Mouse (Mus musculus): ENCODE measurements around the gene Calhm2. TPM values are rescaled to one million over a fixed set of nuclear protein-coding genes. Genes with fewer than 3 reads are reported as not detected.
A peak's percentile ranks its signal among the peaks of the same experiment; 100 is the strongest.

Gene Calhm2
- polyA plus RNA-seq, 1 experiment = 1.4 TPM

GRCm38 (mm10) chr19:47180011-47180410, 41.9 kb upstream of the Calhm2 start:
- no peak for TF ChIP-seq POLR2A (IDR thresholded peaks at IDR 0.05; ENCODE audit: insufficient read length, low read depth)
- no peak for TF ChIP-seq TCF3 (IDR thresholded peaks at IDR 0.05; ENCODE audit: insufficient read length, low read depth)
- no peak for TF ChIP-seq MAX (IDR thresholded peaks at IDR 0.05; ENCODE audit: low read depth)
- TF ChIP-seq REST (IDR thresholded peaks at IDR 0.05; ENCODE audit: insufficient read depth, insufficient read length) = no peak
- TF ChIP-seq SRF (IDR thresholded peaks at IDR 0.05; ENCODE audit: control insufficient read depth, insufficient read length, low read depth) = no peak
- no peak for TF ChIP-seq TCF12 (IDR thresholded peaks at IDR 0.05; ENCODE audit: insufficient read depth, poor library complexity, severe bottlenecking)
- TF ChIP-seq E2F4 (IDR thresholded peaks at IDR 0.05; ENCODE audit: insufficient read depth) = no peak
- no peak for TF ChIP-seq MYOG (IDR thresholded peaks at IDR 0.05; ENCODE audit: control insufficient read depth in 1 of 3, insufficient read depth in 1 of 3, insufficient read length in 2 of 3, low read depth in 2 of 3)
- no peak for TF ChIP-seq MYOD1 (IDR thresholded peaks at IDR 0.05; ENCODE audit: control insufficient read depth in 1 of 3, insufficient read length in 2 of 3, low read depth in 2 of 3)
- TF ChIP-seq CEBPB (IDR thresholded peaks at IDR 0.05; ENCODE audit: insufficient read depth, poor library complexity, severe bottlenecking) = no peak
- TF ChIP-seq USF1 (IDR thresholded peaks at IDR 0.05; ENCODE audit: low read depth) = no peak
- TF ChIP-seq POLR2AphosphoS2 (IDR thresholded peaks at IDR 0.05; ENCODE audit: insufficient read length, low read depth) = no peak
- Histone ChIP-seq H3ac (ENCODE audit: control insufficient read depth, insufficient read length) (peak overlapping the region; percentile 10), H3K4me3 (peak overlapping the region; percentile 19), H3K27me3 (ENCODE audit: control insufficient read depth, insufficient read depth, insufficient read length) (no peaks in the 10 kb centered on the region), H3K4me2 (ENCODE audit: low read depth) (peak overlapping the region; percentile 74), H3K36me3 (ENCODE audit: control insufficient read depth, insufficient read depth) (no peaks in the 10 kb centered on the region), H3K79me2 (ENCODE audit: control insufficient read depth, insufficient read depth) (peaks cover 3% of the 10 kb centered on the region)

- Histone ChIP-seq H3ac (ENCODE audit: control insufficient read depth, insufficient read length) (peak overlapping the region; percentile 10), H3K4me2 (ENCODE audit: low read depth) (peak overlapping the region; percentile 74), H3K36me3 (ENCODE audit: control insufficient read depth, insufficient read depth) (no peaks in the 10 kb centered on the region), H3K27me3 (ENCODE audit: control insufficient read depth, insufficient read depth, insufficient read length) (no peaks in the 10 kb centered on the region), H3K4me3 (peak overlapping the region; percentile 19), H3K79me2 (ENCODE audit: control insufficient read depth, insufficient read depth) (peaks cover 3% of the 10 kb centered on the region)
- no peak for TF ChIP-seq POLR2A (IDR thresholded peaks at IDR 0.05; ENCODE audit: insufficient read length, low read depth)
- TF ChIP-seq CEBPB (IDR thresholded peaks at IDR 0.05; ENCODE audit: insufficient read depth, poor library complexity, severe bottlenecking) = no peak
- TF ChIP-seq USF1 (IDR thresholded peaks at IDR 0.05; ENCODE audit: low read depth) = no peak
- TF ChIP-seq POLR2AphosphoS2 (IDR thresholded peaks at IDR 0.05; ENCODE audit: insufficient read length, low read depth) = no peak
- TF ChIP-seq SRF (IDR thresholded peaks at IDR 0.05; ENCODE audit: control insufficient read depth, insufficient read length, low read depth) = no peak
- TF ChIP-seq TCF12 (IDR thresholded peaks at IDR 0.05; ENCODE audit: insufficient read depth, poor library complexity, severe bottlenecking) = no peak
- TF ChIP-seq MAX (IDR thresholded peaks at IDR 0.05; ENCODE audit: low read depth) = no peak
- no peak for TF ChIP-seq TCF3 (IDR thresholded peaks at IDR 0.05; ENCODE audit: insufficient read length, low read depth)
- TF ChIP-seq MYOD1 (IDR thresholded peaks at IDR 0.05; ENCODE audit: control insufficient read depth in 1 of 3, insufficient read length in 2 of 3, low read depth in 2 of 3) = peak in 2 of 3 experiments; percentile 58 to 85
- TF ChIP-seq E2F4 (IDR thresholded peaks at IDR 0.05; ENCODE audit: insufficient read depth) = no peak
- no peak for TF ChIP-seq REST (IDR thresholded peaks at IDR 0.05; ENCODE audit: insufficient read depth, insufficient read length)
- peak in 2 of 3 experiments; percentile 37 to 83 for TF ChIP-seq MYOG (IDR thresholded peaks at IDR 0.05; ENCODE audit: control insufficient read depth in 1 of 3, insufficient read depth in 1 of 3, insufficient read length in 2 of 3, low read depth in 2 of 3)
Measured at GRCm38 (mm10) chr19:47179272-47179809, 41.2 kb upstream of the Calhm2 start.

- H3K4me3 ChIP-seq = peak within 1 kb of the TSS; percentile 19
- peak within 1 kb of the TSS; percentile 10 for H3ac ChIP-seq (ENCODE audit: control insufficient read depth, insufficient read length)
- no peaks in the 10 kb centered on the region for H3K27me3 ChIP-seq (ENCODE audit: control insufficient read depth, insufficient read depth, insufficient read length)
- TF ChIP-seq USF1 (IDR thresholded peaks at IDR 0.05; ENCODE audit: low read depth) (no peak), TCF12 (IDR thresholded peaks at IDR 0.05; ENCODE audit: insufficient read depth, poor library complexity, severe bottlenecking) (no peak), MYOG (IDR thresholded peaks at IDR 0.05; ENCODE audit: control insufficient read depth in 1 of 3, insufficient read depth in 1 of 3, insufficient read length in 2 of 3, low read depth in 2 of 3) (peak in 1 of 3 experiments; percentile 1), POLR2A (IDR thresholded peaks at IDR 0.05; ENCODE audit: insufficient read length, low read depth) (peak; percentile 41)
- H3K36me3 ChIP-seq (ENCODE audit: control insufficient read depth, insufficient read depth) = no peaks in the 10 kb centered on the region
- peaks cover 3% of the 10 kb centered on the region for H3K79me2 ChIP-seq (ENCODE audit: control insufficient read depth, insufficient read depth)
- peak within 1 kb of the TSS; percentile 81 for H3K4me2 ChIP-seq (ENCODE audit: low read depth)
Measured at GRCm38 (mm10) chr19:47178431-47179271, 40.6 kb upstream of the Calhm2 start, which contains the start of gene Neurl1a. Gene Neurl1a (plus strand): TSS chr19:47178820.

- Histone ChIP-seq H3K79me2 (ENCODE audit: control insufficient read depth, insufficient read depth) (peaks cover 3% of the 10 kb centered on the region), H3K27me3 (ENCODE audit: control insufficient read depth, insufficient read depth, insufficient read length) (no peaks in the 10 kb centered on the region), H3K36me3 (ENCODE audit: control insufficient read depth, insufficient read depth) (no peaks in the 10 kb centered on the region), H3ac (ENCODE audit: control insufficient read depth, insufficient read length) (peak overlapping the region; percentile 10), H3K4me3 (peak overlapping the region; percentile 19), H3K4me2 (ENCODE audit: low read depth) (peak overlapping the region; percentile 81)
- TF ChIP-seq USF1 (IDR thresholded peaks at IDR 0.05; ENCODE audit: low read depth) = peak; percentile 85
- TF ChIP-seq REST (IDR thresholded peaks at IDR 0.05; ENCODE audit: insufficient read depth, insufficient read length) = no peak
Measured at GRCm38 (mm10) chr19:47178001-47178400, 39.9 kb upstream of the Calhm2 start.
